Mouse (Mus musculus) v-Abl transformed pro-B cells (cell line): Measurements from ENCODE around the gene Gucd1.

Experiments used
- in situ Hi-C, 2 experiments: fragments of 400-800 bp; cut with MboI; formaldehyde crosslinking; loops; one replicate each; pipeline ENCODE4 v1.15.1; 2025; ENCODE audit not compliant: unreplicated experiment in 2 of 2

Gene Gucd1

GRCm38 (mm10) chr10:75304413-75304812, 213.4 kb downstream of the Gucd1 start:
- in situ Hi-C loops, result no loop called here

GRCm38 (mm10) chr10:75304049-75304405, 213.7 kb downstream of the Gucd1 start:
- in situ Hi-C loops, result no loop called here

GRCm38 (mm10) chr10:75303324-75304048, 214.3 kb downstream of the Gucd1 start:
- in situ Hi-C loops, result no loop called here

- in situ Hi-C loops, result no loop called here
These were observed 215.2 kb downstream of the Gucd1 start for GRCm38 (mm10) chr10:75302536-75302935.

- in situ Hi-C loops, result no loop called here
These were observed 215.8 kb downstream of the Gucd1 start for GRCm38 (mm10) chr10:75301937-75302336.

GRCm38 (mm10) chr10:75301195-75301806, 216.5 kb downstream of the Gucd1 start:
- in situ Hi-C loops, result no loop called here
